Comparison of ENCODE assay signal across 7 mouse cellular contexts in the genomic region with DNA sequence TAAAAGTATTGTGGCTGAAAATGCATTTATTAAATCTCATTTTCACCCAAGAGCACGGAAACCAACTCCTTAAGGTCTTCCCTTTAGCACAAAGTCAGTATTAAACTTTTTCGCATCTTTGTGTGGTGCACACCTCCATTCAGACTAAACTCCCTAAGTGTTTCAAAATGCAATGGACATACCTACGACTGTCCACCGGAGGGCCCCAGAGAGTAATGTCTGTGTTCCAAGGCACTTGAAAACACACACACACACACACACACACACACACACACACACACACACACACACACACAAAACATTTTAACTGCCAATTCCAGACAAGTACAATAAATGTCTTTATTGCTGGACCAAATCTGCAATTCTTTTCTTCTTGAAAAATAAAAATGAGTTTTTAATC.
A peak's percentile ranks its signal among the peaks of the same experiment; 100 is the strongest.
DNase-seq lines count a peak whose midpoint lies in the region; ATAC-seq and TF ChIP-seq lines count a peak whose summit lies in the region.

No protein-coding gene starts in this region.

- H3K27ac ChIP-seq in hindbrain, embryonic 14.5 days = no peak overlapping the region
- no peak overlapping the region for H3K27ac ChIP-seq in hindbrain, embryonic 16.5 days (ENCODE audit: low read depth, low read length)
- no peak overlapping the region for H3K27ac ChIP-seq in ES-Bruce4 (ENCODE audit: insufficient read depth, low read length)

- peak; percentile 42 for DNase-seq in hindbrain, embryonic 14.5 days (ENCODE audit: low spot score)
- peak; percentile 51 for DNase-seq in 416B (ENCODE audit: low read depth)
- peak; percentile 45 for DNase-seq in embryo, embryonic 9.5 days (ENCODE audit: extremely low spot score)
- DNase-seq in lung, postnatal 10 days = peak; percentile 55

- no peak overlapping the region for H3K4me3 ChIP-seq in hindbrain, embryonic 14.5 days (replicated peaks; ENCODE audit: low read length)
- no peak overlapping the region for H3K4me3 ChIP-seq in hindbrain, embryonic 16.5 days (ENCODE audit: low read length)
- no peak overlapping the region for H3K4me3 ChIP-seq in ES-Bruce4 (ENCODE audit: low read depth, low read length)

- peaks cover 22% of the 10 kb centered on the region for H3K27me3 ChIP-seq in hindbrain, embryonic 14.5 days (ENCODE audit: control insufficient read depth, insufficient read depth, low read length)
- peaks cover 2% of the 10 kb centered on the region for H3K27me3 ChIP-seq in hindbrain, embryonic 16.5 days (replicated peaks; ENCODE audit: control insufficient read depth, insufficient read depth, low read length)
- H3K27me3 ChIP-seq in ES-Bruce4 (ENCODE audit: control insufficient read depth, insufficient read depth, low read length, poor library complexity, severe bottlenecking) = no peaks in the 10 kb centered on the region

- TF ChIP-seq EP300 in ES-Bruce4 (IDR thresholded peaks at IDR 0.05; ENCODE audit: insufficient read depth, low read depth, low read length) = no peak

- H3K9ac ChIP-seq in hindbrain, embryonic 14.5 days = no peak overlapping the region
- no peak overlapping the region for H3K9ac ChIP-seq in hindbrain, embryonic 16.5 days (ENCODE audit: low read depth, low read length)
- H3K9ac ChIP-seq in ES-Bruce4 (ENCODE audit: low read depth, poor library complexity, severe bottlenecking) = no peak overlapping the region

- no peak overlapping the region for H3K4me2 ChIP-seq in hindbrain, embryonic 14.5 days (replicated peaks)
- no peak overlapping the region for H3K4me2 ChIP-seq in hindbrain, embryonic 16.5 days (ENCODE audit: low read length)

- H3K9me3 ChIP-seq in hindbrain, embryonic 14.5 days (ENCODE audit: control insufficient read depth, low read length) = no peaks in the 10 kb centered on the region
- no peaks in the 10 kb centered on the region for H3K9me3 ChIP-seq in hindbrain, embryonic 16.5 days (ENCODE audit: control insufficient read depth, low read length)
- H3K9me3 ChIP-seq in ES-Bruce4 (replicated peaks; ENCODE audit: control insufficient read depth, insufficient read depth, low read length, poor library complexity, severe bottlenecking) = no peaks in the 10 kb centered on the region

- no peaks in the 10 kb centered on the region for H3K36me3 ChIP-seq in hindbrain, embryonic 14.5 days (replicated peaks; ENCODE audit: control insufficient read depth, insufficient read depth)
- no peaks in the 10 kb centered on the region for H3K36me3 ChIP-seq in hindbrain, embryonic 16.5 days (ENCODE audit: control insufficient read depth, insufficient read depth, low read length)
- H3K36me3 ChIP-seq in ES-Bruce4 (ENCODE audit: control insufficient read depth, insufficient read depth, low read length, poor library complexity, severe bottlenecking) = no peaks in the 10 kb centered on the region

- ATAC-seq in hindbrain, embryonic 14.5 days (ENCODE audit: low FRiP score) = no peak
- ATAC-seq in hindbrain, embryonic 16.5 days = no peak
- ATAC-seq in inflammation-experienced regulatory T-cells, adult 6 months = no peak

- peak; percentile 18 for TF ChIP-seq CTCF in ES-Bruce4 (IDR thresholded peaks at IDR 0.05; ENCODE audit: low read depth, low read length)

- 33% methylated on average over 4 of the region's 4 CpGs for WGBS in hindbrain, embryonic 14.5 days
- WGBS in hindbrain, embryonic 16.5 days = 36% methylated on average over 4 of the region's 4 CpGs

- no peaks in the 10 kb centered on the region for H3K4me1 ChIP-seq in hindbrain, embryonic 14.5 days (replicated peaks; ENCODE audit: control insufficient read depth, insufficient read depth, low read length)
- no peaks in the 10 kb centered on the region for H3K4me1 ChIP-seq in hindbrain, embryonic 16.5 days (ENCODE audit: control insufficient read depth, insufficient read depth, low read depth, low read length)
- H3K4me1 ChIP-seq in ES-Bruce4 (ENCODE audit: control insufficient read depth, insufficient read depth, low read length) = no peaks in the 10 kb centered on the region

- TF ChIP-seq POLR2A in ES-Bruce4 (IDR thresholded peaks at IDR 0.05; ENCODE audit: insufficient read depth, low read length) = no peak
